In the genomic region with DNA sequence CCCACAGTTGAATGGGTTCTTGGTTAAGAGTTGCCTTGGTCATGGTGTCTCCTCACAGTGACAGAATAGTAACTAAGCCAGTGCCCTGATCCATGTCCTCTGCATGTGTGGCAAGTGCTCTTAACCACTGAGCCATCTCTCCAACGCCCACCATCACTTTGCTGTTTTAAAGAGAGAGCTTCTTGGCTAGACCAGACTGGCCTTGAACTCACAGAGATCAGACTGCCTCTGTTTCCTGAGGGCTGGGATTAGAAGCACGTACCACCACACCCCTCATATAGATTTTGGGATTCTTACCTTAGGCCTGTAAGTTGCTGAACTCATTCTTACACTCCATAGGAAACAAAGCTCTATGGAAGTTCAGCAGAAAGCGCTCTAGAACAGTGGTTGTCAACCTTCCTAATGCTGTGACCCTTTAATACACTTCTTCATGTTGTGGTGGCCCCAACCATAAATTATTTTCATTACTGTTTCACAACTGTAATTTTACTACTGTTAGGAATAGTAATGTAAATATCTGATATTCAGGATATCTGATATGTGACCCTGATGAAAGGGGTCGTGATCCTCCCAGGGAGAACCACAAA, we compare ENCODE assay signal across 8 mouse cellular contexts.
DNase-seq lines count a peak whose midpoint lies in the region; ATAC-seq and TF ChIP-seq lines count a peak whose summit lies in the region.
"Had no signal": no experiment of that assay in that cellular context is flagged by ENCODE, and none has a peak within 500 bp of the region (broad histone marks: within the 10 kb centered on the region; RNA-seq: fewer than 3 reads in every experiment).

No protein-coding gene starts in this region.

- no peak for ATAC-seq in forebrain, embryonic 12.5 days (ENCODE audit: low FRiP score)
- ATAC-seq in intestine, embryonic 15.5 days = no peak
- ATAC-seq in neural tube, embryonic 13.5 days (ENCODE audit: low read depth) = no peak
- ATAC-seq in monocyte, adult 5-6 weeks (replicated peaks; ENCODE audit: insufficient number of reproducible peaks, low FRiP score, low TSS enrichment, poor library complexity, severe bottlenecking) = no peak
- ATAC-seq: Patski had no signal

- peak overlapping the region; percentile 59 for H3K4me2 ChIP-seq in forebrain, embryonic 12.5 days
- peak overlapping the region; percentile 64 for H3K4me2 ChIP-seq in intestine, embryonic 15.5 days (replicated peaks)
- H3K4me2 ChIP-seq in neural tube, embryonic 13.5 days = peak overlapping the region; percentile 57

- H3K9ac ChIP-seq in forebrain, embryonic 12.5 days = no peak overlapping the region
- H3K9ac ChIP-seq in intestine, embryonic 15.5 days = no peak overlapping the region
- no peak overlapping the region for H3K9ac ChIP-seq in neural tube, embryonic 13.5 days

- H3K27me3 ChIP-seq in forebrain, embryonic 12.5 days = peaks cover 8% of the 10 kb centered on the region
- no peaks in the 10 kb centered on the region for H3K27me3 ChIP-seq in intestine, embryonic 15.5 days (replicated peaks)
- no peaks in the 10 kb centered on the region for H3K27me3 ChIP-seq in neural tube, embryonic 13.5 days
- H3K27me3 ChIP-seq: Patski had no signal

- 66% methylated on average over 4 of the region's 4 CpGs for WGBS in forebrain, embryonic 12.5 days
- WGBS in intestine, embryonic 15.5 days = 64% methylated on average over 4 of the region's 4 CpGs
- 66% methylated on average over 4 of the region's 4 CpGs for WGBS in neural tube, embryonic 13.5 days

- no peak overlapping the region for H3K27ac ChIP-seq in left cerebral cortex, adult 2 months
- H3K27ac ChIP-seq in forebrain, embryonic 12.5 days = no peak overlapping the region
- no peak overlapping the region for H3K27ac ChIP-seq in intestine, embryonic 15.5 days
- H3K27ac ChIP-seq in neural tube, embryonic 13.5 days (replicated peaks) = no peak overlapping the region

- no peak for TF ChIP-seq CTCF in left cerebral cortex, adult 2 months (IDR thresholded peaks at IDR 0.05)

- peaks cover 20% of the 10 kb centered on the region for H3K4me1 ChIP-seq in forebrain, embryonic 12.5 days
- peaks cover 16% of the 10 kb centered on the region for H3K4me1 ChIP-seq in intestine, embryonic 15.5 days (replicated peaks)
- H3K4me1 ChIP-seq in neural tube, embryonic 13.5 days (replicated peaks) = peaks cover 45% of the 10 kb centered on the region

- H3K9me3 ChIP-seq in forebrain, embryonic 12.5 days = no peaks in the 10 kb centered on the region
- no peaks in the 10 kb centered on the region for H3K9me3 ChIP-seq in intestine, embryonic 15.5 days
- H3K9me3 ChIP-seq in neural tube, embryonic 13.5 days = no peaks in the 10 kb centered on the region

- intact Hi-C loops in left cerebral cortex, adult 2 months (cut with DNase I) = no loop called here
- intact Hi-C loops in left cerebral cortex, postnatal 14 days (cut with DNase I) = loop anchor here (5.0 kb wide), 1 partner anchor 99 kb away; no protein-coding TSS in a partner anchor

- H3K36me3 ChIP-seq in forebrain, embryonic 12.5 days (replicated peaks) = no peaks in the 10 kb centered on the region
- H3K36me3 ChIP-seq in intestine, embryonic 15.5 days = no peaks in the 10 kb centered on the region
- no peaks in the 10 kb centered on the region for H3K36me3 ChIP-seq in neural tube, embryonic 13.5 days

- DNase-seq in left cerebral cortex, adult 2 months (ENCODE audit: extremely low spot score in 1 of 2, low spot score in 2 of 2) = no peak
- DNase-seq in left cerebral cortex, postnatal 14 days (ENCODE audit: low spot score in 2 of 2) = no peak
- DNase-seq in adrenal gland, adult 18-20 months (ENCODE audit: low spot score in 2 of 2) = no peak

- H3K4me3 ChIP-seq in left cerebral cortex, adult 2 months = peak overlapping the region; percentile 20; the same call in 1 of the 2 replicates
- H3K4me3 ChIP-seq in forebrain, embryonic 12.5 days (replicated peaks) = peak overlapping the region; percentile 37
- no peak overlapping the region for H3K4me3 ChIP-seq in intestine, embryonic 15.5 days (replicated peaks)
- H3K4me3 ChIP-seq in neural tube, embryonic 13.5 days = peak overlapping the region; percentile 30
